Mouse (Mus musculus): ENCODE data around the gene Kbtbd12. TPM values are rescaled to one million over a fixed set of nuclear protein-coding genes. Genes with fewer than 3 reads are reported as not detected.

The Kbtbd12 gene
- total RNA-seq (2021) (1 to 10 TPM in 1 of 2 experiments, under 1 TPM in 1; 0.84 to 1.1 TPM), polyA plus RNA-seq (2012; rRNA removed) (0.06 TPM in 1 of 2 replicates, not detected in the other)
- long read RNA-seq, partial matches to known transcripts: 1 of 2 reads
- long read RNA-seq, other reads (novel, unspliced or antisense): 1 of 2 reads

DNA sequence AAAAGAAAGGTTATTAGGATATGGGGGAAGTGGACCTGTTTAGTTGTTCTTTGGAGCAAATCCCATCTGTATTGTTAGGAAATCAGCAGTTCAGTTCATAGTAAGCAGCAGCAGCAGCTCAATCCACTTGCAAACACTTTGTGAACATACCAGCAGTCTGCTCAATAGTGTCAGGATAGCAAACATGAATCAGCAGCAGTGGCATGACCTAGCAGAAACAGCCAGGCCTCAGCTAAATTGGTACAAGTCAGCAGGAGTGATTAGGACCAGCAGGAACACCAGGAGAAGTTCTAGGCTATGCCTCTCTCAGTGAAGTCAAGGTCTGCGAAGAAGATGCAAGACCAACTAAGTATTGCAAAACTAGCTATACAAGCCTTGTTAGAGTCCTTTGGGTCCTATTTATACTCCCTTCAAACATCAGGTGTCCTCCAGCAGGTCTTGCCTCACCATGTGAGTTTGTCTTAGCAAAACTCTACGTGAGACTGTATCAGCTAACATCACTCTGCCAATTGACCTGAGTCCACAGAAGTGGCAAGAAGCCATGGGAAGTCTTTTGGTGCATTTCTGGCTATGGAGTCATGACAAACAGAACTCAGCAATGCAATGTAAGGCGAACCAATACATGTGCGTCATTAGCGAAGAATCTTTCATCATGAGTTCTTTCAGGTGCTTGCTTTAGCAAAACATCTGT is at the start of gene Kbtbd12:
Gene Kbtbd12, minus strand, starts transcription at position 340 of the 691 bp plus-strand sequence.
- no peak for DNase-seq

DNA sequence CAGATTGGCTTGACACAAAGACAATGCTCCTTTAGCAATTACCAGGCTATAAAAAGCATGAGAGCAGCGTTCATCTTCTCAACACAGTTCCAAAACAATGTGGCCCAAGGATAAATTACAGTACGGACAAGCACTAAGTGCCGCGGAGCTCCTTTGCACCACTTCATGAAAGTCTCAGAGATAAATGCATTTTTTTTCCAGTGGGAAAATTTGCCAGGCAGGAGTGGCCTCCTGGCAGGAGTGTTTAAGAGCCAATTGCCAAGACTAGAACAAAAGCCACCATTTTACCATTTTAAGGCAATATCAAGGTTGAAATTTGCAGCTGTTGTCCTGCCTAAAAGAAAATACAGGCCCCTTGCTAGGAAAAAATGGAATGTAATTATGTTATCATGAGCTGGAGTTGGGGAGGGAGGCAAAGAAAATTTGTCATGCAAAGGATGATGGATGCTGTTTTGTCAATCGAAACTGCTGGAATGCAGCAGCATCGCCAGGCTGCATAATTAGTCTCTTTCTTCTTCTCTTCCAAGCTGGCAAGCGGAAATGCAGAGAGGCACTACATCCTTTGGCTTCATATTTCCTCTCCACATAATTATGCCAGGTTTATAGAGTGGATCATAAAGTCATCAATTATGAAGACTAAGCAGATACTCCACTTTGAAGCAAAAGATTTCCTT is 45.8 kb upstream of the Kbtbd12 start:
- no peak for DNase-seq

DNA sequence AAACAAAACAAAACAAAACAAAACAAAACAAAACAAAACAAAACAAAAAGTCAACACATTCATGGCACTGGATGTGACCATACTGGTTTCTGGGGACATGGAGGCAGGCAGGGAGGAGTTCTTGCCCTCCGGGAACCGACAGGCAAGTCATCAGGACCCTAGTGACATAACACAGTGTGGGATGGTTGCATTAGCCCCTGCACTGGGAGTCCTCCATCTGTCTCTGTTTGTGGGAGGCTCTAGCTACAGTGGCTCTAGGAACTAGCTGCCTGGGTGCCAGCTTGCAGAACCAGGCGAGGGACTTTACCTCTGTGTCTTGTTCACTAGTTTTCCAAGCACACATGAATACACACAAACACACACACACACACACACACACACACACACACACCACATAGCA is 43.3 kb upstream of the Kbtbd12 start:
- no peak for DNase-seq

GRCm38 (mm10) chr6:88677738-88678137 is 40.0 kb upstream of the Kbtbd12 start:
- no peak for DNase-seq

- DNase-seq: no peak
Observed at GRCm38 (mm10) chr6:88676753-88677736, 39.3 kb upstream of the Kbtbd12 start.

DNA sequence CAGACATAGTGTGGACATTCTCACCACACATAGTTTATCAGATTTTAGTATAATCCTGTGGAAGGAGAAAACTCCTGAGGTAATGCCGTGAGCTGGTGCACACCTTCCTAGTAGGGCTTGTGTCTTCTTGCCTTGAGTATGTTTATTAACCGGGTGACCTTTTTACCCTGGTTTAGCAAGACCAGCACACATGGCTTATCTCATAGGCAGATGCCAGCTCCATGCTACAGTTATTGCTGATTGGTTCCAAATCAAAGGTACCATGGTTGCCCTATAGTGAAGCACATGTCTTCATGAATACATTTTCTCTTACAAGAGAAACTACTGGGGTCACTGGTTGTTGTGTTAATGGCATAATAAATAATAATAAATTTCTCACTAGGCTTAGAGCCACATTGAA is 38.1 kb upstream of the Kbtbd12 start:
- DNase-seq: no peak

GRCm38 (mm10) chr6:88662284-88662683 is 24.5 kb upstream of the Kbtbd12 start:
- DNase-seq: no peak

DNA sequence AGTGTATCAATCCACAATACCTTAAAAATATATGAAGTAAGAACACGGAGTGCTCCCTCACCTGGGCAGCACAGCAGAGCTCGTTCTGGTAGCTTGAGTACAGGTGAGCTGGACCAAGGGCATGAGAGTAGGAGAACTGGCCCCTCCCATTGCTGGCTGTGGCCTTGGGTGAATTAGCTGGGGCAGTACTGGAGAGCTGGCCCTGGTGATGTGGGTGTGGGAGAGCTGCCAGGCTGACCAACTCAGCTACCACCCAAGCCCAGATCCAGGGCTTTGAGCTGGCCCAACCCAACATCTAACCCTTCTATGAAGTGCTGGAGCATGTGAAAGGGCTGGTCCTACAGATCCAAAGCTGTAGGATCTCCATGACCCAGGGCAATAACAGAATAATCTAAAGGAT is 23.9 kb upstream of the Kbtbd12 start:
- DNase-seq: peak; percentile 79

DNA sequence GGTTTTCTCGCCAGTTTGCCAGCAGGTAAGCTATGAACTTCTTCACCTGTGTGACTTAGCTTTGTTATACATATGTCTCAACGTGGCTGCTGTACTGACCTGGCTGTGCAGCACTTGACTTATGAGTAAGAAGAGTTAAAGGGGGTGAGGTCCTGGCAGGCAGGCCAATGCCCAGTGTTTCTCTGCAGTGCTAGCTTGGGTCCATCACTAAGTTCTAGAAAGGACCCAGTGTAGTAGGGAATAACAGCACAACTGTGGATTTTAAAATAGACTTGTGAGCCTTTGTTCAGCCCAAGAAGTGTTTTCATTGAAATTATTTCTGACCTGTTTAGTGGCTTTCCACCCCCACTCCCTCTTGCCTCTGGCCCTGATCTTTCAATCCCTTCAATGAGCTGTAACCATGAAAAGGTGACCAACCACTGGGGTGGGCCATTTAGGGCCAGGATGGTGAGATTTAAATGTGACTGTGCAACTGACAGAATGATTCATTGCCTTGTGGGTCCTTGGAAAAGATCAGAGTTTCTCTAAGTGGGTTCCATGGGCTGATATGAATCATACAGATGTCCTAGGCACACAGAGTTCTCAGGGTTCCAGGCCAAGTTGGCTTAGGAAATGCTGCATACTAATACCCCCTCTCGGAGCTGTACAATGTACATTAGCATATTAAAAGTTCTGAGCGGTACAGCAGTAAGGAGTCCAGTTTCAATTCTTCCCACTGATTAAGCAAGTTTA is 10.0 kb upstream of the Kbtbd12 start:
- peak; percentile 76 for DNase-seq

DNA sequence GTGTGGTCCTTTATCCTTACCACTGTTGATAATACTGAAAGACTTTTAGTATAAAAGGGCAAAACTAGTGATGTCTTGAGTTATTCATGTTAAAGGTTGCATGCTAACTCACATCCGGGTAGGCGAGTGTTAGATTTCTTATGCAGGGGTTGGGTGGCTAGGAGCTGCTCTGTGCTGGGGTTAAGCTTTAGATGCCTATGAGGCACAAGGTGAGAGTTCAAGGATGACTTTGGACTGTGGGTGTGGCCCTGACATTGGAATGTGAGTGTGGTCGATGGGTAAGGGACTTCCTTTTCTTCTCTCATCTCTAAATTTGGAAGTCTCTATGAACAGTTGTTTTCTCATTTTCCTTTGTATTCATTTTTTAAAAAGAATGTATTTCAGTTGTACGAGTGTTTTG is 7.0 kb upstream of the Kbtbd12 start:
- no peak for DNase-seq

DNA sequence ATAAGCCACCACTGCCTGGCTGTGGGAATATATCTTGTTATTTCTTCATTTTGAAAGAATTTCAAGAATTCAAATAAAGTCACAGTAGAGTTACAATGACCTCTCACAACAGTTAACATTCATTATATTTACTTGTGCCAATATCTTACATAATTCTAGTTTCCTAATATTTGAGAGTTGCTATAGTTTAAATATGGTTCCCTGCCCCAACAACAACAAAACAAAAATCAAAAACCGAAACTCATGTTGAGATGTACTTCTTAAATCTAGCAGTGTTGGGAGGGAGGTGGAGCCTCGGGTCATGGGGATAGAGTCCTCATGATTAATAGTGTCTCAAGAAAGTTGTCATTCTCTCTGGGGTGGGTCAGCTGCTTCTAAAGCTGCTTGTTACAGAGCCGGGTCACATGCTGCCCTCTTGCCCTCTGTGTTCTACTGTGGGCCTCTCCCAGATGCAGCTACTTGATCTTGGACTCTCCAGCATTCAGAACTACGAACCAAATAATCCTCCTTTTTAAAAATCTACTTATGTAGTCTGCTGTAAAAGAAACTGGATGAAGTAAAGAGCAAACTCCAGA is 3.7 kb upstream of the Kbtbd12 start:
- DNase-seq: no peak

DNA sequence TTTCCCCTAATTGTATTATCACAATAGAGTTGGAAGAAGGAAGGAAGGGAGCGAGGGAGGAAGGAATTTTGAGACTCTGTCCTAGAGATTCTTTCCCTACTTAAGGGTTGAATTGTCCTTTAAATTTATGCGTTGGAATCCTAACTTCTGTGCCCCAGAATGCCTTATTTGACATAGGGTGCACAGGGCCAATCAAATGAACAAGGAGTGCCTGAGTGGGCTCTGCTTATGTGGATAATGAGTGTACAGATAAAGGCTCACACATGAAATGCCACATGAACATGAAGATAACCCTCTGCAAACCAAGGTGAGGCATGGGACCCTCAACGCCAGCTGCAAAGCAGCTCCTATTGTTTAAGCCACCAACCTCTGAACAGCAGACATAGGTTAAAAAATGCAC is 2.6 kb upstream of the Kbtbd12 start:
- no peak for DNase-seq

- DNase-seq: no peak
Observed at GRCm38 (mm10) chr6:88639921-88640320, 2.2 kb upstream of the Kbtbd12 start.

DNA sequence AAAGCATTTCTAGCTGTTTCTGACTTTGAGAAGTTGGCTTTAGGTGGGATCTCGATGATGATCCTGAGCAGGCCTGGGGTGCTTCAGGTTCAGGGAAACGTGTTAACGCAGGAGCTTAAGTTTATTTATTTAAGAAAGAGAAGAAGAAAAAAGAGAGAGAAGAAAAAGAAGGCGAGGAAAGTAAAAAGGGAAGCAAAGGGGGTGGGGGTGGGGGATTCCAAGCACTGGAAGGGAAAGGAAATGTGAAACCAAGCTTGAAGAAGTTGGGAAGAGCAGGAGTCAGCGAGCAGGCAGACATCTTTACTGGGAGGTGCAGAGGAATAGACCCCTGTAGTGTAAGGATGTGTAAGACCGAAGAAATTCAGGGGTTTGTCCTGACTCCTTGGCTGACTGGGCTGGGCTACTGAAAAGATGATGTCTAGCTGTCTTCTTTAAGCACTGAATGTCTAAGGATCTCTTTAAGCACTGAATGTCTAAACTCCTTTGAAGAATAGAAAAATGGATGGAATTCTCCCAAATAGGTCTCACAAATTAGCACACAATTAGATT is 1.7 kb upstream of the Kbtbd12 start:
- DNase-seq: no peak

DNA sequence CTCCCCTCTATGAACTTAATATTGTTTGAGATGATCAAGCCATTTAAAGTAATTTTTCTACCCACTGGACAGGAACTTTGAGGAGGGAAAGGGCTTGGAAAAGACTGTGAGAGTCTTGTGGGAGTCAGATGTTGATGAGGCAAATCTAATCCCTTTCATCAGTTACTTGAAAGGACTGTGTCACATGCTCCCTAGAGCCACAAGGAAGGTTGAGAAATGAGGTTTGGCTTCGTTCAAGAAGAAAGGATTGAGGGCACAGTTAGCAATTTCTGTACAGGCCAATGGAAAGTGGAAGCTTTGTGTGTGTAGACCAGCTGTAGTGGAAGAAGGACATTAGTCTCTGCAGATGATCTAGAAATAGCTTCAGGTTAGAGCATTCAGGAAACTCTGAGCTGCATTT is 1.2 kb upstream of the Kbtbd12 start:
- no peak for DNase-seq

GRCm38 (mm10) chr6:88635881-88636754 is 1.6 kb downstream of the Kbtbd12 start:
- no peak for DNase-seq

DNA sequence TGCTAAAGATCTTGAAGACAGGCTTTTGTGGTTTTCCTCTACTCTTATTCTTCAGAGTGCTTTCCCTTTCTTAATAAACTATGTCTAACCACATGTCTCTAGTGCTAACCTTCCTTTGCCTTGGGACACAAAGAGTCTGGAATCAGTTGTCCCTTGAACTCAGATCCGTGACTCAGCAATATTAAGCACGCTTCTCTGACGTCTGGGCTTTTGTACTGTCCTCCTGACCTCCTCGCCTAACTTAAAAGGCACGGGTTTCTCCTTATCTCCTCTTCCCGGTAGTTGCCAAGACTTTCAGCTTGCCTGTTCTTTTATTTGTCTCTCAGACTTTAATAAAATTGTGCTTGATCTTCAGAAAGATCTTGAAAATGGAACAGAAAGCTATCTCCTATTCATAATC is 6.5 kb downstream of the Kbtbd12 start:
- DNase-seq: no peak

DNA sequence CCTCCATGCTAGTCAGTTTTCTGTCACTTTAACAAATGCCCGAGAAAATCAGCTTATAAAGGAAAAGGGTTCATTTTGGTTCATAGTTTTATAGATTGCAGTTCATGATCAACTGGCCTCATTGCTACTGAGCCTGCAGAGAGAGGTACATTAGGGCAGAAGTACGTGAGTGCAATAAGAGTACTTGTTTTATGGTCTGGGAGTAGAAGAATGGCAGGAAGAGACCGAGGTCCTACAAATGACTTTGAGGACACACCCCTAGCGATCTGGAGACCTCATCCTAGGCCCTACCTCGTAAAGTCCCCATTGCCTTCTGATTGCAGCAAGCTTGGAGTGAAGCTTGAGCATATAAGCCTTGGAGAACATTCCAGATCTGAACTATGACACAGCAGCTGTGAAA is 7.2 kb downstream of the Kbtbd12 start:
- no peak for DNase-seq

DNA sequence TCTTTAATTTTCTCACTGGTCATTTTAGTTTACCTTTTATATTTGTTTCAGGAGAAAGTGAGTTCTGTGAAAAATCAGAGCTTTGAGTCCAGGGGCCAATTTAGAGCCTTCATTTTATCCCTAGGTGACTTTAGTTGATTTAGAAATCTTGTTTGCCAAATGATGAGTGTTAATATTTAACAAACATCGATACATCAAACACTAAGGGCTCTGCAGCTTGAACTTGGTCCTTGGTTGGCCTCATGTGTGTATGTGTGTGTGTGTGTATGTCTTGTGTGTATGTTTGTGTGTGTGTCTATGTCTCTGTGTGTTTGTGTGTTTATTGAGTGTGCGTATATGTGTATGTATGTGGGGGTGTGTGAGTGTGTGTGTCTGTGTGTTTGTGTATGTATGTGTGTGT is 7.9 kb downstream of the Kbtbd12 start:
- no peak for DNase-seq

- DNase-seq: peak; percentile 61
Observed at GRCm38 (mm10) chr6:88627317-88627811, 10.4 kb downstream of the Kbtbd12 start.

Measured in adrenal gland, adult 2 months (tissue).